Mouse (Mus musculus): ENCODE data around the gene Tmem63b. TPM values are rescaled to one million over a fixed set of nuclear protein-coding genes. Genes with fewer than 3 reads are reported as not detected.
"Not testable (repeated sequence)": the region's sequence is repeated elsewhere in the genome, so short reads cannot be mapped to it uniquely, and the experiment has no call there.

Gene Tmem63b
- total RNA-seq, 2 experiments from 2014 or later, result 3.9 to 5.5 TPM

- no peak for ATAC-seq (replicated peaks; ENCODE audit: poor library complexity)
These were observed 57.5 kb downstream of the Tmem63b start for GRCm38 (mm10) chr17:45628885-45629855.

GRCm38 (mm10) chr17:45628160-45628559, 58.5 kb downstream of the Tmem63b start:
- no peak for ATAC-seq (replicated peaks; ENCODE audit: poor library complexity)

- ATAC-seq (replicated peaks; ENCODE audit: poor library complexity), result peak; percentile 92
These were observed 60.0 kb downstream of the Tmem63b start for GRCm38 (mm10) chr17:45626577-45627134.

- ATAC-seq (replicated peaks; ENCODE audit: poor library complexity), result not testable (repeated sequence)
These were observed 63.3 kb downstream of the Tmem63b start for GRCm38 (mm10) chr17:45623425-45623824.

- peak; percentile 76 for ATAC-seq (replicated peaks; ENCODE audit: poor library complexity)
These were observed 67.1 kb downstream of the Tmem63b start for GRCm38 (mm10) chr17:45619386-45620256.

- peak; percentile 75 for ATAC-seq (replicated peaks; ENCODE audit: poor library complexity)
These were observed 67.7 kb downstream of the Tmem63b start for GRCm38 (mm10) chr17:45618941-45619385.

- ATAC-seq (replicated peaks; ENCODE audit: poor library complexity), result no peak
These were observed 69.0 kb downstream of the Tmem63b start for GRCm38 (mm10) chr17:45617655-45618054.

- ATAC-seq (replicated peaks; ENCODE audit: poor library complexity), result no peak
These were observed 70.0 kb downstream of the Tmem63b start for GRCm38 (mm10) chr17:45616679-45617078.

- ATAC-seq (replicated peaks; ENCODE audit: poor library complexity), result no peak
These were observed 70.6 kb downstream of the Tmem63b start for GRCm38 (mm10) chr17:45616046-45616650.

- peak; percentile 97 for ATAC-seq (replicated peaks; ENCODE audit: poor library complexity)
These were observed 73.8 kb downstream of the Tmem63b start for GRCm38 (mm10) chr17:45612921-45613320.

GRCm38 (mm10) chr17:45612008-45612407, 74.7 kb downstream of the Tmem63b start:
- ATAC-seq (replicated peaks; ENCODE audit: poor library complexity), result no peak

Other genes with a start within 250 kb of the Tmem63b start
- gene Spats1, start 211.5 kb downstream of the Tmem63b start, total RNA-seq (2015), result not detected in 2 replicates
- gene Spats1, start 211.5 kb downstream of the Tmem63b start, total RNA-seq (2017), result not detected in 2 replicates
- 4.6 and 4.9 TPM in 2 replicates for gene Aars2, start 180.1 kb downstream of the Tmem63b start, total RNA-seq (2015)
- 7.4 and 9.6 TPM in 2 replicates for gene Aars2, start 180.1 kb downstream of the Tmem63b start, total RNA-seq (2017)
- not detected in 2 replicates for gene Tcte1, start 163.5 kb downstream of the Tmem63b start, total RNA-seq (2015)
- not detected in 2 replicates for gene Tcte1, start 163.5 kb downstream of the Tmem63b start, total RNA-seq (2017)
- gene Tmem151b, start 137.2 kb downstream of the Tmem63b start, total RNA-seq (2015), result 0.12 TPM in 1 of 2 replicates, not detected in the other
- gene Tmem151b, start 137.2 kb downstream of the Tmem63b start, total RNA-seq (2017), result 0.12 TPM in 1 of 2 replicates, not detected in the other
- 5.7 and 7.0 TPM in 2 replicates for gene Nfkbie, start 131.2 kb downstream of the Tmem63b start, total RNA-seq (2015)
- 5.1 and 9.5 TPM in 2 replicates for gene Nfkbie, start 131.2 kb downstream of the Tmem63b start, total RNA-seq (2017)
- 80.2 and 85.9 TPM in 2 replicates for gene Slc35b2, start 123.0 kb downstream of the Tmem63b start, total RNA-seq (2015)
- gene Slc35b2, start 123.0 kb downstream of the Tmem63b start, total RNA-seq (2017), result 84.9 and 120 TPM in 2 replicates
- gene Hsp90ab1, start 113.6 kb downstream of the Tmem63b start, total RNA-seq (2015), result 1,239 and 1,324 TPM in 2 replicates
- 2,380 and 2,713 TPM in 2 replicates for gene Hsp90ab1, start 113.6 kb downstream of the Tmem63b start, total RNA-seq (2017)
- gene Slc29a1, start 87.3 kb downstream of the Tmem63b start, total RNA-seq (2015), result 43.5 and 67.7 TPM in 2 replicates
- 64.1 and 64.3 TPM in 2 replicates for gene Slc29a1, start 87.3 kb downstream of the Tmem63b start, total RNA-seq (2017)
- gene Mymx, start 84.8 kb downstream of the Tmem63b start, total RNA-seq (2015), result not detected in 2 replicates
- gene Mymx, start 84.8 kb downstream of the Tmem63b start, total RNA-seq (2017), result not detected in 2 replicates
- gene Capn11, start 27.6 kb downstream of the Tmem63b start, total RNA-seq (2015), result 0.07 TPM in 1 of 2 replicates, not detected in the other
- gene Capn11, start 27.6 kb downstream of the Tmem63b start, total RNA-seq (2017), result 0.17 TPM in 1 of 2 replicates, not detected in the other
- 35.2 and 47.5 TPM in 2 replicates for gene Mrpl14, start 583 bp downstream of the Tmem63b start, total RNA-seq (2015)
- 24.9 and 34.2 TPM in 2 replicates for gene Mrpl14, start 583 bp downstream of the Tmem63b start, total RNA-seq (2017)
- not detected in 2 replicates for gene 1600014C23Rik, start 46.9 kb upstream of the Tmem63b start, total RNA-seq (2015)
- not detected in 2 replicates for gene 1600014C23Rik, start 46.9 kb upstream of the Tmem63b start, total RNA-seq (2017)